Mouse (Mus musculus) B cell, adult 62 days (primary cell): Measurements from ENCODE around the gene Otud6a. TPM values are rescaled to one million over a fixed set of nuclear protein-coding genes. Genes with fewer than 3 reads are reported as not detected.

Experiments used
- total RNA-seq: library from RNA; stranded (reverse); gene quantifications from 4 replicates; pipeline ENCODE4 v1.2.4, GENCODE M21; 2023

Gene Otud6a
- not detected in 4 replicates for total RNA-seq

GRCm38 (mm10) chrX:100428693-100429092 is at the start of gene Otud6a:
Otud6a (plus strand) TSS chrX:100429013.

GRCm38 (mm10) chrX:100442617-100443016 is 13.8 kb downstream of the Otud6a start, which contains the start of gene Awat2:
Awat2 (minus strand) TSS chrX:100442717.

Other genes with a start within 250 kb of the Otud6a start
- 0.30 to 1.0 TPM (median 0.47 TPM) in 4 replicates for gene Awat2, start 13.7 kb downstream of the Otud6a start, total RNA-seq
- gene Igbp1, start 65.3 kb downstream of the Otud6a start, total RNA-seq: 53.9 to 57.5 TPM (median 54.8 TPM) in 4 replicates
- 0.12 to 0.21 TPM (median 0.13 TPM) in 3 of 4 replicates, not detected in the other for gene Dgat2l6, start 95.8 kb downstream of the Otud6a start, total RNA-seq
- gene Awat1, start 143.2 kb downstream of the Otud6a start, total RNA-seq: not detected in 4 replicates
- not detected in 4 replicates for gene P2ry4, start 165.9 kb downstream of the Otud6a start, total RNA-seq
- gene Arr3, start 176.5 kb downstream of the Otud6a start, total RNA-seq: not detected in 4 replicates
- 0.63 to 1.9 TPM (median 1.5 TPM) in 4 replicates for gene Kif4, start 196.7 kb downstream of the Otud6a start, total RNA-seq
- gene Pdzd11, start 197.6 kb downstream of the Otud6a start, total RNA-seq: 17.2 to 22.4 TPM (median 19.8 TPM) in 4 replicates